Mouse (Mus musculus): Measurements from ENCODE around the gene Abcb10.

GRCm38 (mm10) chr8:123949686-123949986, 33.3 kb downstream of the Abcb10 start:
- TF ChIP-seq POLR2A (IDR thresholded peaks at IDR 0.05; ENCODE audit: borderline replicate concordance, control insufficient read depth, low read depth, low read length) (no peak), CTCF (IDR thresholded peaks at IDR 0.05; ENCODE audit: control insufficient read depth, insufficient read depth, low read length) (no peak)

Measured in bone marrow, adult 2 months (tissue).